Mouse (Mus musculus) ES-E14 (cell line): ENCODE measurements at regions not wholly inside any gene's neighbourhood (a gene's known extent, or its start where the extent isn't known, plus 50 kb on each side); places are given as distances from the start of the nearest gene placed in this dataset.
A peak's percentile ranks its signal among the peaks of the same experiment; 100 is the strongest.
"Not testable (repeated sequence)": the region's sequence is repeated elsewhere in the genome, so short reads cannot be mapped to it uniquely, and the experiment has no call there.

Source experiments
- DNase-seq: peaks from one replicate; pipeline ENCODE4 v3.0.0-alpha.2; 2013; ENCODE audit warnings: low read depth, low spot score
- H3K27ac ChIP-seq: 2 replicates; pipeline ENCODE4 v1.5.1; 2012; ENCODE audit warnings: low read depth, mild to moderate bottlenecking, low read length, moderate library complexity, mixed read lengths; ENCODE audit not compliant: poor library complexity, insufficient read depth, severe bottlenecking
- H3K36me3 ChIP-seq: 2 replicates; pipeline ENCODE4 v1.6.1; 2012; ENCODE audit warnings: mild to moderate bottlenecking, low read length, moderate library complexity, mixed read lengths; ENCODE audit not compliant: control insufficient read depth, poor library complexity, insufficient read depth, severe bottlenecking
- H3K4me1 ChIP-seq, 2 experiments: fragments of 150-350 bp in 1 of 2; sonication (generic) in 1 of 2; 2 replicates each; pipeline ENCODE4 v1.6.1; 2012; ENCODE audit warnings: low read length in 2 of 2, mild to moderate bottlenecking in 1 of 2, mixed read lengths in 1 of 2; ENCODE audit not compliant: control insufficient read depth in 2 of 2, insufficient read depth in 2 of 2, poor library complexity in 1 of 2
- H3K4me3 ChIP-seq, 2 experiments: fragments of 150-350 bp in 1 of 2; sonication (generic) in 1 of 2; 2 replicates each; pipeline ENCODE4 v1.5.1; 2012; ENCODE audit warnings: low read length in 2 of 2, low read depth in 1 of 2, mild to moderate bottlenecking in 1 of 2, mixed read lengths in 1 of 2; ENCODE audit not compliant: insufficient read depth in 1 of 2, poor library complexity in 1 of 2, severe bottlenecking in 1 of 2
- H3K9ac ChIP-seq: 2 replicates; pipeline ENCODE4 v1.6.1; 2012; ENCODE audit warnings: low read depth, mild to moderate bottlenecking, low read length, mixed read lengths; ENCODE audit not compliant: poor library complexity, insufficient read depth, severe bottlenecking
- H3K9me3 ChIP-seq: fragments of 150-350 bp; sonication (generic); 2 replicates; pipeline ENCODE4 v1.6.1; 2012; ENCODE audit warnings: low read depth, mild to moderate bottlenecking, low read length; ENCODE audit not compliant: control insufficient read depth, insufficient read depth
- CHD2 ChIP-seq: IDR thresholded peaks from 2 replicates; pipeline ENCODE4 v1.6.1; 2014; ENCODE audit warnings: mild to moderate bottlenecking, low read depth, low read length, inconsistent platforms
- HCFC1 ChIP-seq: IDR thresholded peaks from 2 replicates; pipeline ENCODE4 v1.6.1; 2012; ENCODE audit warnings: low read length, inconsistent platforms, borderline replicate concordance; ENCODE audit not compliant: insufficient read depth
- MAFK ChIP-seq: IDR thresholded peaks from 2 replicates; pipeline ENCODE4 v1.6.1; 2014; ENCODE audit warnings: mild to moderate bottlenecking, low read depth, low read length, inconsistent platforms; ENCODE audit not compliant: insufficient read depth
- ZC3H11A ChIP-seq: IDR thresholded peaks from 2 replicates; pipeline ENCODE4 v1.6.1; 2012; ENCODE audit warnings: low read depth, mild to moderate bottlenecking, inconsistent platforms, low read length, borderline replicate concordance
- ZNF384 ChIP-seq: IDR thresholded peaks from 2 replicates; pipeline ENCODE4 v1.6.1; 2012; ENCODE audit warnings: low read depth, low read length, inconsistent platforms
- in situ Hi-C, 2 experiments: fragments of 600-800 bp; cut with MboI; formaldehyde crosslinking; loops; one replicate each; pipeline ENCODE4 v1.15.1; 2025; ENCODE audit warnings: low sequenced_read_pairs in 2 of 2, inconsistent platforms in 1 of 2; ENCODE audit not compliant: unreplicated experiment in 2 of 2

DNA sequence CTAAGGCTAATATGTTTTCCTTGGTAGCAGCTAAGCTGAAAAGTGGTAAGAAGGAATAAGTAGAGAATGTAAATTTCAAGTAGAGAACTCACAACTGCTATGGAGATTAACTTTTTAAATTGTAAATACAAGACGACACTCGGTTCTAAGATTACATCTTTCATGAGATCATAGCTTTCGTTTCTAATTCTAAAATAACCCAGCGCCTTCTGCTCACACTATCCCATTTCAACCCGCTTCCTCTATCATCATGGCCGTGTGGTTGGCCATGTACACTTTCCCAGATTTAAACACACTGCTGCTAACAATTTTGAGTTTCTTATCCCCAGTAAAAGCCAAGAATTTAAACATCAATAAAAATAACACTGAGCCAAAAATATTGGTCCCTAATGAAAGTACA, 682.3 kb upstream of the Intu start:
- no peaks in the 10 kb centered on the region for H3K9me3 ChIP-seq
- in situ Hi-C loops: no loop called here
- H3K9ac ChIP-seq: no peak overlapping the region
- H3K36me3 ChIP-seq: no peaks in the 10 kb centered on the region
- H3K4me3 ChIP-seq: no peak overlapping the region
- H3K4me1 ChIP-seq: no peaks in the 10 kb centered on the region
- DNase-seq: no peak
- H3K27ac ChIP-seq: no peak overlapping the region
- TF ChIP-seq HCFC1 (no peak), ZC3H11A (no peak), CHD2 (no peak), MAFK (no peak), ZNF384 (no peak)

- TF ChIP-seq HCFC1: no peak
- no peak for TF ChIP-seq MAFK
- TF ChIP-seq ZNF384: no peak
- no peak for TF ChIP-seq ZC3H11A
- no peak for TF ChIP-seq CHD2
- no peaks in the 10 kb centered on the region for H3K9me3 ChIP-seq
- no peak for DNase-seq
- in situ Hi-C loops: no loop called here
- no peak overlapping the region for H3K4me3 ChIP-seq
- H3K27ac ChIP-seq: no peak overlapping the region
- H3K36me3 ChIP-seq: no peaks in the 10 kb centered on the region
- no peaks in the 10 kb centered on the region for H3K4me1 ChIP-seq
- no peak overlapping the region for H3K9ac ChIP-seq
Measured at GRCm38 (mm10) chr3:39857214-39857839, 673.8 kb upstream of the Intu start.

- TF ChIP-seq MAFK: peak; percentile 90
- H3K9ac ChIP-seq, H3K36me3 ChIP-seq, H3K4me3 ChIP-seq, H3K4me1 ChIP-seq, DNase-seq, H3K9me3 ChIP-seq, in situ Hi-C loops, H3K27ac ChIP-seq: not testable (repeated sequence)
Measured at GRCm38 (mm10) chr3:39876046-39876445, 655.0 kb upstream of the Intu start.

DNA sequence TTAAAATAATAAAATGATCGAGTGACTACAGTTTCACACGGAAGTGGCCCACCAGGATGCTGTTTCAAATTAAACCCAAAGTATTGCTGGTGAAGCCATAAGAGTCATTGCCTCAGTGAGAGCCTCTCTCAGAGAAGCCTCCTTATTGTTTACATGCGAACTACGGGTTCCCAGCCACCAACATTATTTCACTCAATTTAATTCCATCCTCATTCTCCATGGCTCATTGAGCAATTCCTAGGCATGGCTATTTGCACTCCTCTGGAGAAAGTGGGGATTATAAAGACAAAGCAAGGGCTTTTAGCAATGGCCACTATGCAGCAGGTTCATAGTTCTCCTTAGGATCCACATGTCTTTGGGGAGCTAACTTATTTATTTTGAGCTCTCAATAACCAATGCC, 646.7 kb upstream of the Intu start:
- TF ChIP-seq HCFC1 (no peak), ZC3H11A (no peak), ZNF384 (no peak), CHD2 (no peak), MAFK (no peak)
- DNase-seq: no peak
- Histone ChIP-seq H3K9me3 (no peaks in the 10 kb centered on the region), H3K27ac (no peak overlapping the region), H3K9ac (no peak overlapping the region), H3K4me3 (no peak overlapping the region), H3K36me3 (no peaks in the 10 kb centered on the region), H3K4me1 (no peaks in the 10 kb centered on the region)
- in situ Hi-C loops: no loop called here

DNA sequence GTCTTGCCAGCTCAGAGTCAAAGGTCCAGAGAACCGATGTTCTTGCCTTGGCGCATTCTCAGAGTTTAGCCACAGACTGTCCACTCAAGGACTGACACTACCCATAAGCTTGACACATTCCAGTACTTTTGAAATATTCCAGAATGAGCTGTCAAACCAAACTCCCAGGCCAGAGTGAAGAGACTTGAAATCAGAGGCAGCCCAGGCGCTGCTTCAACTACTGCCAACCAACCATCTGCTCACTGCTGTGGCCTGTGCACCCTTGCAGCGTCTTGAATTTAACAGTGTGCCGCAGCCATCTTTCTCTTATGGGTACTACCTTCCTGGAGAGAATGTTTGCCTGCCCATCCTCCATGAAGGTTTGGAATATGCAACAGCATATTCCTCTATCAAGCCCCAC, 642.7 kb upstream of the Intu start:
- no peaks in the 10 kb centered on the region for H3K9me3 ChIP-seq
- H3K9ac ChIP-seq: no peak overlapping the region
- no peaks in the 10 kb centered on the region for H3K4me1 ChIP-seq
- H3K27ac ChIP-seq: no peak overlapping the region
- DNase-seq: no peak
- H3K4me3 ChIP-seq: no peak overlapping the region
- TF ChIP-seq ZC3H11A: no peak
- TF ChIP-seq CHD2: no peak
- no peak for TF ChIP-seq MAFK
- no peak for TF ChIP-seq ZNF384
- no peak for TF ChIP-seq HCFC1
- H3K36me3 ChIP-seq: no peaks in the 10 kb centered on the region
- in situ Hi-C loops: no loop called here
